Mouse (Mus musculus): Measurements from ENCODE around the gene Syt5.

GRCm38 (mm10) chr7:4503100-4503499, 44.2 kb downstream of the Syt5 start:
- TF ChIP-seq CTCF (conservative IDR thresholded peaks at IDR 0.05; ENCODE audit: low read length) (no peak), POU5F1 (IDR thresholded peaks at IDR 0.05; ENCODE audit: borderline replicate concordance, low read length) (no peak), NANOG (IDR thresholded peaks at IDR 0.05; ENCODE audit: borderline replicate concordance, low read length) (no peak)
